Mouse (Mus musculus): Measurements from ENCODE around the gene Bend3. TPM values are rescaled to one million over a fixed set of nuclear protein-coding genes. Genes with fewer than 3 reads are reported as not detected.

The Bend3 gene
- polyA plus RNA-seq, 1 experiment from 2014 or later = 2.1 TPM

DNA sequence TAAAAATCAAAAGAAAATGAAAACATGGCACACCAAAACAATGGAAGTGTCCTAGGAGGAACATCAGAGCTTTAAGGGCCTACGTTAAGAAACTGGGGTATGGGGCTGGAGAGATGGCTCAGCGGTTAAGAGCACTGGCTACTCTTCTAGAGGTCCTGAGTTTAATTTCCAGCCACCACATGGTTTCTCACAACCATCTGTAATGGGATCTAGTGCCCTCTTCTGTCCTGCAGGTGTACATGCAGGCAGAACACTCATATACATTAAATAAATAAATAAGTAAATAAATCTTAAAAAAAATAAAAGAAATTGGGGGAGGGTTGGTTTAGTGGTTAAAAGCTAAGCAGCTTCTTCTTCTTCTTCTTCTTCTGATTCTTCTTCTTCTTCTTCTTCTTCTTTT, 82.7 kb downstream of the Bend3 start:
- H3K36me3 ChIP-seq (ENCODE audit: control insufficient read depth, insufficient read depth, low read length) = no peaks in the 10 kb centered on the region
- no peaks in the 10 kb centered on the region for H3K27me3 ChIP-seq (replicated peaks; ENCODE audit: control insufficient read depth, insufficient read depth, low read length)
- no peaks in the 10 kb centered on the region for H3K4me1 ChIP-seq (ENCODE audit: control insufficient read depth, insufficient read depth, low read length)
- no peaks in the 10 kb centered on the region for H3K9me3 ChIP-seq (ENCODE audit: control insufficient read depth, low read length)
- no peak overlapping the region for H3K27ac ChIP-seq (ENCODE audit: low read length)
- WGBS = 89% methylated on average over 2 of the region's 2 CpGs
- no peak overlapping the region for H3K9ac ChIP-seq (ENCODE audit: low read depth, low read length)
- no peak for ATAC-seq
- H3K4me2 ChIP-seq (ENCODE audit: low read depth, low read length) = no peak overlapping the region
- H3K4me3 ChIP-seq (ENCODE audit: low read length) = no peak overlapping the region

Other genes with a start within 250 kb of the Bend3 start
- 3.8 and 12.6 TPM in 2 replicates for gene Gm9803, start 45.3 kb downstream of the Bend3 start, polyA plus RNA-seq (2015; fragmentation: Nextera tagmentation; extraction: Ambion mirVana)
- 69.6 and 78.8 TPM in 2 replicates for gene 1700021F05Rik, start 62.2 kb downstream of the Bend3 start, polyA plus RNA-seq (2015; fragmentation: Nextera tagmentation; extraction: Ambion mirVana)
- gene Cd24a, start 99.5 kb downstream of the Bend3 start, polyA plus RNA-seq (2015; fragmentation: Nextera tagmentation; extraction: Ambion mirVana) = 138 and 165 TPM in 2 replicates

Measured in intestine, embryonic 16.5 days (tissue).